Mouse (Mus musculus): Measurements from ENCODE around the gene Themis3.

Themis3 gene

DNA sequence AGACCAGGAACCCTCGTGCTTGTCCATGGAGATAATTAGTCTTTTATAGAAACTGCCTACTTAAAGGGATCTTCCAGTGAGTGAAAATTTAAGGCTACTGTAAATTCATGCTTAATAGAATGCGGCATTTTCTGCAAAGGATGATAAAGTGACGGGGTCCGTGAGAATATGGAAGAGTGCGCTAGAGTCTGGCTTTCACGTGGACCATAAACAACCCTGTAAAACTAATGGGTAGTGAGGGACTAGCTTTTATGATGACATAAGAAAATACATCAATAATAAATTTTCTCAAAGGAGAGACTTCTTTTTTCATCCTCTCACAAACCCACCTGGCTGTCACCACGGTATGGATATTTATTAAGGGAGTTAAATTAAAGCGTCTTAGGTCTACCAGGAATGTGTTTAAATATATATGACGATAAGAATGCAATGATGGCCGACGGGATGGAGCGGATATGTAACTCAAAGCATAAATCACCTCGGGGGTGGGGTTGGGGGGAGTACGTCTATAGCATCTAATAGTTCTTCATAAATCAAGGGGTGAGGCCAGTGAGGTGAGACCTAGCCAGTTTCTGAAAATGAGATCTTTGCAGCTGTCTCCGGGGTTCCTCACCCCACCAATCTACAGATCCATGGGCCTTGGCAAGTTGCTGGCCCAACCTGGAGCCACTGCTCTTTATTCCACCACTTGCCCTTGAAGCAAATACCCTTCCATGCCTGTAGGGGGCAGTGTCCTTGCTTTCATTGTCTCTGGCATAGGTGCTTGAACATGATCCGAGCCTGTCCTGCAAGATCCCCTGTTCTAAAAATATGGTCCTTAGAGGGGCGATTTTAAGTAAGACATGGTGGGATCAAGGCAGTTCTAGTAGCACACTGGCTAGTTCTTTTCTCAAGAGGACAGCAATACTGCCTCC is 35.8 kb downstream of the Themis3 start:
- in situ Hi-C loops (cut with MboI, MseI), result loop anchor here (10.0 kb wide), 1 partner anchor 1364 kb away; no protein-coding TSS in a partner anchor

DNA sequence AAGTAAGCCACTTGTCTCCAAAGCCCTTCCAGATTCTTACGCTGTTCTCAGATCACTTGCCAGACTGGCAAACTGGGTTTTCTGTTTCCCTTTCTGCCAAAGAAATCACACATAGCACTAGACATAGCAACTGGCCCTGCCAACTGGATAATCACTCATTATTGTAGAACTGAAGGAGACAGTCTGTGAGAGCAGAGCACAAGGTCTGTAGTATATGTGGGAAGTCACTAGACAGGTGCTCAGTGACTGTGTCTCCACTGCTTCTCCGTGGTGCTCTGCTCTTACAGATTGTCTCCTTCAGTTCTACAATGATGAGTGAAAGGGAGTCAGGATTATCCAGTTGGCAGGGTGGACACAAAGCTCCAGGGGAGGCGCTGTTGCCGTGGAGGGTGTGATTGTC is 41.7 kb downstream of the Themis3 start:
- in situ Hi-C loops (cut with MboI, MseI), result loop anchor here (10.0 kb wide), 1 partner anchor 1358 kb away; no protein-coding TSS in a partner anchor

DNA sequence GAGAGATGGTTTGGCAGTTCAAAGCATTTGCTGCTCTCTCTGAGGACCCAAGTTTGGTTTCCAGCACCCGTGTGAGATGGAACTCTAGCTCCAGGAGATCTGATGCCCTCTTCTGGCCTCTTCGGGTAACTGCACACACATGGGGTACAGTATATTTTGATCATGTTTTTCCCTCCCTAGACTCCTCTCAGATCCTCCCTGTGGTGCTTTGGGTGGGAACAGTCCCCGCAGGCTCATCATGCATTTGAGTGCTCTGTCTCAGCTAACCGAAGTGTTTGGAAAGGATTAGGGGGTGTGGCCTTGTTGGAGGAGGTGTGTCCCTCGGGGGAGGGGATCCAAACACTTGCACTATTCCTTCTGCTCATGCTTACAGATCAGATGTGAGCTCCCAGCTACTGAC is 43.9 kb downstream of the Themis3 start:
- in situ Hi-C loops (cut with MboI, MseI), result loop anchor here (10.0 kb wide), 1 partner anchor 1356 kb away; no protein-coding TSS in a partner anchor

DNA sequence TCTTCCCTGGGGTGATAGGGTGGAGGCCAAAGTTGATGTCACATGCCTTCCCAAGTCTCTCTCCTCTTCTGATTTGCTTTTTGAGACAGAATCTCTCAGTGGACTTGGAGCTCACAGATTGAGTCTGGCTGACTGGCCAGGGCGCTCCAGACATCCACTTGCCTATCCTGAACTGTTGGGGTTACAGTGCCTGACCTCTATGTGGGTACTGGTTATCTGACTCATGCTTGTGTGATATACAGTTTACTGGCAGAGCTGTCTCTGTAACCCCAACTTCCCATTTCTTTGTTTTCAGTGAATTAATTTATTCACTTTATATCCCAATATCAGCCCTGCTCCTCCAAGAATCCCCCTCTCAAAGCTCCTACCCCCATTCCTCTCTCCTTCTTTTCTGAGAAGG is 62.1 kb downstream of the Themis3 start:
- in situ Hi-C loops (cut with MboI, MseI), result no loop called here

DNA sequence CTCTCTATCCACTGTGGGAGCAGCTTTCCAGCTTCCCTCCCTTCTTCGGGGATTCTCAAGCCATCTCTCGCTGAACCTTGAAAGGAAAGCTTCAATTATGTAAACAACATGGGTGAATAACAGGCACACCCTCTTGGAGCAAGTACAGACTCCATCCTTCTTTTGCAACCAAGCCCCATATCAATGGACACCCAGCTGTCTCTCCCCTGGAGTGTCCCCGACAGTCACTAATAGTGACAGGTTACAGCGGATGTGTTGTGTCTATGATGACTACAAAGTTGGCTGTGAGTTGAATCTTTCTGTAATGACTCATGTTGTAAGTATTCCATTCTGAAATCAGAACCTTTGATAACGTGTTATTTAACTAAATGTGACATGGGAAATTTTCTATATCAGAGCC is 71.0 kb downstream of the Themis3 start:
- in situ Hi-C loops (cut with MboI, MseI), result loop anchor here (25.0 kb wide), 2 partner anchors 661 to 911 kb away; partner anchors contain the start of gene Vapa

DNA sequence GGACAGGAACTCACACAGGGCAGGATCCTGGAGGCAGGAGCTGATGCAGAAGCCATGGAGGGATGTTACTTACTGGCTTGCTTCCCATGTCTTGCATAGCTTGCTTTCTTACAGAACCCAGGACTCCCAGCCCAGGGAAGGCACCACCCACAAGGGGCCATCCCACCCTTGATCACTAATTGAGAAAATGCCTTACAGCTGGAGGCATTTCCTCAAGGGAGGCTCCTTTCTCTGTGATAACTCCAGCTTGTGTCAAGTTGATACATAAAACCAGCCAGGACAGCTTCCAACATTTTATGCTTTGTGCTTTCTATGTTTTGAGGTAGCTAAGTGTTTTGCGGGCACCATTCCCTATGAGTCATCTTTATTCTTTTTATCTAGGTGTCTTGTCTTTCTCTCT is 71.8 kb downstream of the Themis3 start:
- in situ Hi-C loops (cut with MboI, MseI), result loop anchor here (25.0 kb wide), 2 partner anchors 660 to 910 kb away; partner anchors contain the start of gene Vapa

DNA sequence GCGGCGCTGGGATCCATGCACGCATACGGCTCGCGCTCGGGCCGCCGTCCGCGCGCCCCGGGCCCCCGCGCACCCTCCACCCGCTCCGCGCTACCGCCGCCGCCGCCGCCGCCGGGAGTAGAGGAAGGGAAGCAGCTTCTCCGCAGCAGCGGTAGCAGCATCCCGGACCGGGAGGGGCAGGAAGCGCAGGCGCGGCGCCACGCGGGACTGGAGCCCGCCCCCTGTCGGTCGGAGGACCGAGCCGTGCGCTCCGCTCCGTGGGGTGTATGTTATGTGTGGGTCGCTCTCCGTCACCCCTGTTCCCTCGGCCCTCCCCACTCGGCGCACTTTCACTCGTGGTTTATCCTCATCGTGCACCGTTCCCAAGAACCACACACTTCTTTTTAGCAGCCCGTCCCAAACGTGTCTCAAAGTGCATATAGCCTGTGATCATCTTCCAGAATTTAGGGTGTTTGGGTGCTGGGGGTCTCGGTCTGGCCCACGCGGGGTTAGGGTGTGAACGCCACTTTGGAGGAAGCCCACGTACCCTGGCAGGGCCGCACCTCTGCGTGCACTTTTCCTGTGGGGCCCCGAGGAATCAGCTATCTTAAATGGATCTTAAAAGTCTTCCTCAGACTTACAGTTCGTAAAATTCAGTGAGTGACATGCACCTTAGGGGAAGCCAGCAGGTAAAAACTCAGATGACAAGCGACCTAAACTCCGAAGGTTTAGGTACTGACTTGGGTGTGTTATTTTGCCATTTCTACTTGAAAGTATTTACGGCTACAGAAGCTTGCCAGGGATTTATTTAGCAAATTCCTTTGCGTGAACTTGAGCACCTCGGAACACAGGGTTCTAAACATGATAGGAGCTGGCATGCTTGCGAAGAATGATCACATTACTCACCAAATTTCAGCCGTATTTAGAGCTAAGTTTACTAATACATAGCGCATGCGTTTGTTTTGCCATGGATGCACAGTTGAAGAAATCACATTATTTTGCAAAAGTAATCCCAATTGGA is 74.6 kb downstream of the Themis3 start, which contains the start of gene Rab12:
Gene Rab12, minus strand, starts transcription at position 176 of the 1,000 bp plus-strand sequence.
- in situ Hi-C loops (cut with MboI, MseI), result loop anchor here (25.0 kb wide), 2 partner anchors 658 to 908 kb away; partner anchors contain the start of gene Vapa

DNA sequence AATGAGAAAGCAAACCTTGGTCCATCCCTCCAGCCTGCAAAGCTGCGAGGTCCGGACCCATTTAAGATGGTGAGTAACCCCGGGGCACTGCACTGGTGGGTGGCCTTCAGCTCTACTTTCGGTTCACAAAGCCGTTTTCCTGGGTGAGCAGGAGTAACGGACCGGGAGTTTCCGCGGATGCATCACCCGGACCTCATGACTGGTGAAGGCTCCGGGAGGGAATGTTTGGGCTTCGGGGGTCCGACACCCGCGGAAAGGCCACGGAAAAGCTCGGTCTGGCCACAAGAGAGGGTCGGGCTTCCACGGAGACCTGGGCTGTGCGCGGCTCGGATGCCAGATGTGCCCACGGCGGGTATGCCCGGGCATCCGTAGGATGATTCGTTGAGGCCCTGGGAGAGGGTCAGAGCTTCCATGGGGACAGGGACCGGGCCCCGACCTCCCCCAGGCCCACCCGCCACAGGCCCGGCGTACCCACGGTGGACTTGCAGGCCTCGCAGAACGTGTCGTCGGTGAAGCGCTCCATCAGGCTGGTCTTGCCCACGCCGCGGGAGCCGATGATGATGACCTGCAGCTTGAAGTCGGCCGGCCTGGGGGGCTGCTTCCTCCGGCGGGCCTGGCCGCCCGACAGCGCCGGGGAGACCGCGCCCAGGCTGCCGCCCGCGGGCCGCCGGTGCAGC is 75.4 kb downstream of the Themis3 start:
- in situ Hi-C loops (cut with MboI, MseI), result loop anchor here (25.0 kb wide), 2 partner anchors 657 to 907 kb away; partner anchors contain the start of gene Vapa

DNA sequence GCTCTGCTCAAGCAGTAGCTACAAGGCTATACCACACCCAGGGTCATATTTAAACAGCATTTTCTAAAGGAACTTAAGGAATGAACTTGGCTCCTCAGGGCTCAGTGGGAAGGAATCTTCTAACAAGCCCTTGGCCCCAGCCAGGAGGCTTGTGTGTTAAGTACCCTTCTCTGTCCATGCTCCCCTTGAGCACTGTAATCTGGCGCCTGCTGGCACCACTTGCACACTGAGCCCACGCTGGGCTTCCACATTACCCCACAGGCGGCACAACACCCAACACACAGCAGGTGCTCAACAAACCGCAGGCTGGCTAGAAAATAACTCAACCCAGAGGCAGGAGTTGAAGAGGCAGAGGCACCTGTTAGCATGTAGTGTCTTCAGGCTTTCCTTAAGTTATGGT is 77.5 kb downstream of the Themis3 start:
- in situ Hi-C loops (cut with MboI, MseI), result loop anchor here (25.0 kb wide), 2 partner anchors 655 to 905 kb away; partner anchors contain the start of gene Vapa

DNA sequence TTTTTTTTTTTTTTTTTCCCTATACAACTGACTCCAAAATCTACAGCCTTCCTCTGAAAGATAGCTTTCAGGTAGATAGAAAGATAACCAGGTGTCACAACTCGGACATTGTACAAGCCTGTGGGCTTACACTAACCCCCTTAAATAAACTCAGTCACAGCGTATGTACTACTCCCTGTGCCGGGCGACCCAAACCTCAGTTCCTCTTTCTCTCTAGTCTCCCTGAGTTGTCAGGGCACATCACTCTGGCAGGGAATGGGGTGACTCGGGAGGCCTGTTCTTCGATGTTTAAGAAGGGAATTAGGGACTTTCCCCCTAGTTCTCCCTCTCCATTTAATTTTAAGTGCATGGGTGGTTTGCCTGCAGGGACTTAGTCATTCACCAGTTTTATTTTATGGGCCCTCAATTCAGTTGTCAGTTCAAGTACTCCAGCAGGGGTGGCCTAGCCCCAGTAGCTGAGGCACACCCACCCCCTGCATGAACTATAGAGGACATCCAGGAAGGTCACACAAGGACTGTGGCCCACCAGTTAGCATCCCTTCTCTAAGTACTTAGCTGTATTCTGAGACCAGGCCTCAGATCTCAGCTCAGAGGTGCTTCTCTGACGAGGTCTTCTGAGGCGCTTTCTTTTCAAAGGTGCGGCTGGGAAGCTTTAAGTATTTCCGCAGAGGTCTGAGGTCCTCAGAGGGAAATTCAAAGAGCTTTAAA is 80.0 kb downstream of the Themis3 start:
- in situ Hi-C loops (cut with MboI, MseI), result loop anchor here (25.0 kb wide), 2 partner anchors 652 to 902 kb away; partner anchors contain the start of gene Vapa

DNA sequence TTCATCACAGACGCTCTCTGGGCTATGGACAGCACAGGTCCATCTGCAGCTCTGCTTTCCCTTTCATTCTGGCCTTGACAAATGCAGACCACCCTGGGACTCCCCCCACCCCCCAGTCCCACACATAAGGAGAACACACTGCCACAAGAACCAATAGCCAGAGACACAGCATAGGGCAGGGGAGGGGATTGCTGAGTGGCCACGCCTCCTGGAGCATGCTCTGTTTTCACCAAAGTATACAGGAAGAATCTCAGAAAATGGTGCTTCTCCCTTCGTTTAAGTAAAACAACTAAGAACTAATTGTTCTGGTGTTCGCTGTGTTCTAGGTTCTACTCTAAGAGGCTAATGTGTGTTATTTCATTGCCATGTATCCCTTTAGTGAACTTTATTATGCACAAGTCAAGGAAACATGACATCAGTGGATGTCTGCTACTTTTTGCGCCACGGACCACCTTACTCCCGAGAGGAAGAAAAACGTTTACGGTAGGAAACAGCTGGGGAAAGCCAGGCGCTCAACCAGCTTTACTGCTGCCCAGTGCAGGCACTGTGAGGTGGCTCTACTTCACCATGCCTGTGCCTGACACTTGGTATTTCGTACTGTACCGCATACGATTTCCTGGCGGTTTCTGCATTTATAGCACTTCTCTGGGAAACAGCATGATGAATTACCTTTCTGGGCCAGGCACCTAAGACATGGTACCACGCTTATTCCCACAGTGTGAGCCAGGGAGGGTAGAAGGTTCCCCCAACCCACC is 82.0 kb downstream of the Themis3 start:
- in situ Hi-C loops (cut with MboI, MseI), result loop anchor here (25.0 kb wide), 2 partner anchors 650 to 900 kb away; partner anchors contain the start of gene Vapa

DNA sequence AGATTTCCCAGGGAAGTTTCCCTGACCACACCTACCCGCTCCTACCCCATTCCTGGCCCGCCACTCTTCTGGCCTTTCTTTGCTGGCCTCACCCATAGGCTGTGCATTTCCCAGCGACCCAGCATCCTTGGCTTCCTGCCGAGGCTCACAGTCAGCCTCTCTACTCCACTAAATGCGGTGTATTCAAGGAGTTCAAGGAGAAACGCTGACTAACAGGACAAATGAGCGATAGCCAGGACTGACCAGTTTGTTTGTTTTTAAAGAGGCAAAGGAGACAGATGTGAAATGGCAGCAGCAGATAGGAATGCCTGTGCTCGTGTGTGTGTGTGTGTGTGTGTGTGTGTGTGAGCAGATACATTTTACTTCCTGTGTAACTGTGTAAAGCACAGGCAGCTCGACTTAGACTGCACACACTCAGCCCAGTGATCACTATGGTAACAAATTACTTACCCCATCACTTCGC is 84.2 kb downstream of the Themis3 start:
- in situ Hi-C loops (cut with MboI, MseI), result loop anchor here (25.0 kb wide), 2 partner anchors 648 to 898 kb away; partner anchors contain the start of gene Vapa

DNA sequence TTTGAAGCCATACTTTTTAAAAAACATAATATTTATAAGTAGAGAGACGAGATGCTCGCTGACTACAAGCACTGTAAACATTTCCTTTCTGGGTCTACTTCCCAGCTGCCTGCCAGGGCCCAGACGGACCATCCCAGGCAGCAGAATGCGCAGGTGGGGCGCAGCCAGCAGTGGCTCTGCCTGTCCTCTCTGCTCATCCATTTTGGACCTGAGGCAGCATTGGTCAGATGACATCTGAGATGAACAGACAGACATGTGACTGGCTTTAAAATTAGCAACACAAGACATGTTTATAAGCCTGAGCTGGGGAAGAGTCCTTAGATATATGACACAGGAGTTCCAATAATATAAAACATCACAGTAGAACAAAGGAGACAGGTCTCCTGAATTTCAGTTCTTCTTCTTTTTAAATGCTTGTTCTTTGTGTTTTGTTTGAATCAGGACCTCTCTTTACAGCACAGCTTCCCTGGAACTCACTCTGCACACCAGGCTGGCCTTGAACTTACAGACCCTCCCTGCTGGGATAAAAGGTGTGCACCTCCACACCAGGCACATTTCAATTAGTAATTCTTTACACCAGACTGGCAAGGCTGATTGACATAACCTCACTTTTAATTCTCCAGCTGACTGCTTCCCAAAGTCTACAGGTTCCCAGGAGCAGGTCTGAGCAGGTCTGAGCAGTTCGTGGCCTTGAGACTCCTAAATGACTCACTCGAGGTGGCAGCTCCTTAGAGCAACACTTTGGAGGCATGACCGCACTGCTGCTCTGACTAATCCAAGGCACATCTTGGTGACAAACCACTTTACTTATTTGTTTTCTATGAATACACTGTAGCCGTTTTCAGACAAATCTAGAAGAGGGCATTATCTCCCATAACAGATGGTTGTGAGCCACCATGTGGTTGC is 87.1 kb downstream of the Themis3 start:
- in situ Hi-C loops (cut with MboI, MseI), result loop anchor here (25.0 kb wide), 2 partner anchors 645 to 895 kb away; partner anchors contain the start of gene Vapa

DNA sequence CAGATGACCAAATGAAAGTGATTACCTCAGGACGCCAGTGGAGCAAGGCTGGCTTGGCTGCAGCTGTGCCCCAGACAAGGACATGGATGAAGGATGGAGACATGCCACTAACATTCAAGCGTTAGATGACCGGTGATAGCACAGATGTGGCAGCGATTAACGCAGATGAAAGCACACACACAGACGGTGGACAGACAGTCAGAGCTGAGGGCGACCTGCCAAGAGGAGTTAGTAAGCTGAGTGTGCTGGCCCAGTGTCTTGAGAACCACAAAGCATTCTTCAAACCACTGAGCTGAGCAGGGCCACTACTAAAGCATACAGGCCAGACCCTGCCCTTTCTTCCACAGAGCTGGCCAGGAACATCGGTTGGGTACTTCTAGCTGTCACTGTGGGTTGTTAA is 89.5 kb downstream of the Themis3 start:
- in situ Hi-C loops (cut with MboI, MseI), result loop anchor here (25.0 kb wide), 2 partner anchors 643 to 893 kb away; partner anchors contain the start of gene Vapa

All from regulatory T cell (primary cell).